Mouse (Mus musculus): ENCODE results near the gene Amhr2.

DNA sequence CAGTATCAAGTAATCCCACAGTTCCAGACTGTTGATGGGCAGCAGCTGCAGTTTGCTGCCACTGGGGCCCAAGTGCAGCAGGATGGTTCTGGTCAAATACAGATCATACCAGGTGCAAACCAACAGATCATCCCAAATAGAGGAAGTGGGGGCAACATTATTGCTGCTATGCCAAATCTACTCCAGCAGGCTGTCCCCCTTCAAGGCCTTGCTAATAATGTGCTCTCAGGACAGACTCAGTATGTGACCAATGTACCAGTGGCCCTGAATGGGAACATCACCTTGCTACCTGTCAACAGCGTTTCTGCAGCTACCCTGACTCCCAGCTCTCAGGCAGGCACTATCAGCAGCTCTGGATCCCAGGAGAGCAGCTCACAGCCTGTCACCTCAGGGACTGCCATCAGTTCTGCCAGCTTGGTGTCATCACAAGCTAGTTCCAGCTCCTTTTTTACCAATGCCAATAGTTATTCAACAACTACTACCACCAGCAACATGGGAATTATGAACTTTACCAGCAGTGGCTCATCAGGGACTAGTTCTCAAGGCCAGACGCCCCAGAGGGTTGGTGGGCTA, 36.5 kb upstream of the Amhr2 start:
- TF ChIP-seq CTCF (IDR thresholded peaks at IDR 0.05; ENCODE audit: extremely low read depth, insufficient read depth, insufficient read length, insufficient replicate concordance) (no peak), POLR2A (IDR thresholded peaks at IDR 0.05; ENCODE audit: low read depth, low read length) (no peak)
